Mouse (Mus musculus) limb, embryonic 11.5 days (tissue): ENCODE data around the gene Cd160. TPM values are rescaled to one million over a fixed set of nuclear protein-coding genes. Genes with fewer than 3 reads are reported as not detected.

Experiments
- ATAC-seq: fragments of 200-750 bp; cut with Nextera tagmentation; 2 replicates; pipeline ENCODE4 v1.8.0; 2017; ENCODE audit warnings: low read depth; ENCODE audit not compliant: insufficient number of reproducible peaks, low FRiP score, low TSS enrichment
- DNase-seq: peaks from one replicate; pipeline ENCODE4 v3.0.0-alpha.2; 2015; ENCODE audit warnings: low spot score
- H3K27ac ChIP-seq: fragments of 300-500 bp; sonication (generic); replicated peaks from 2 replicates; pipeline ENCODE4 v1.5.1; 2014; ENCODE audit warnings: low read depth, mild to moderate bottlenecking, low read length
- H3K27me3 ChIP-seq: fragments of 300-500 bp; sonication (generic); 2 replicates; pipeline ENCODE4 v1.6.1; 2014; ENCODE audit warnings: mild to moderate bottlenecking, low read length, mixed read lengths; ENCODE audit not compliant: control insufficient read depth, insufficient read depth
- H3K36me3 ChIP-seq: fragments of 300-500 bp; sonication (generic); 2 replicates; pipeline ENCODE4 v1.6.1; 2014; ENCODE audit warnings: mild to moderate bottlenecking, low read length, moderate library complexity, mixed read lengths; ENCODE audit not compliant: control insufficient read depth, insufficient read depth
- H3K4me1 ChIP-seq: fragments of 300-500 bp; sonication (generic); 2 replicates; pipeline ENCODE4 v1.6.1; 2014; ENCODE audit warnings: low read length, mixed read lengths; ENCODE audit not compliant: control insufficient read depth, insufficient read depth
- H3K4me2 ChIP-seq: fragments of 300-500 bp; sonication (generic); 2 replicates; pipeline ENCODE4 v1.6.1; 2014; ENCODE audit warnings: low read depth, mild to moderate bottlenecking, moderate library complexity; ENCODE audit not compliant: severe bottlenecking
- H3K4me3 ChIP-seq: fragments of 300-500 bp; sonication (generic); 2 replicates; pipeline ENCODE4 v1.5.1; 2014; ENCODE audit warnings: low read depth, low read length
- H3K9ac ChIP-seq: fragments of 300-500 bp; sonication (generic); 2 replicates; pipeline ENCODE4 v1.6.1; 2014; ENCODE audit warnings: mild to moderate bottlenecking, low read length
- H3K9me3 ChIP-seq: fragments of 300-500 bp; sonication (generic); 2 replicates; pipeline ENCODE4 v1.6.1; 2016; ENCODE audit warnings: low read length; ENCODE audit not compliant: control insufficient read depth
- WGBS: fragments of 180-500 bp; shearing (Covaris S2); extraction: QIAGEN DNeasy Blood & Tissue Kit; methylation state at CpG from one replicate; pipeline ENCODE4 v1.1.7; 2014; 5-methylcytosine and 5-hydroxymethylcytosine counted together
- polyA plus RNA-seq: library from polyadenylated mRNA; unstranded; fragments of >200 nt; fragmentation: Nextera tagmentation; extraction: Ambion mirVana; gene quantifications from 2 replicates; pipeline ENCODE4 v1.2.1, GENCODE M21; 2014

Gene Cd160
- polyA plus RNA-seq, 1 experiment from 2014 or later: 0.21 TPM

DNA sequence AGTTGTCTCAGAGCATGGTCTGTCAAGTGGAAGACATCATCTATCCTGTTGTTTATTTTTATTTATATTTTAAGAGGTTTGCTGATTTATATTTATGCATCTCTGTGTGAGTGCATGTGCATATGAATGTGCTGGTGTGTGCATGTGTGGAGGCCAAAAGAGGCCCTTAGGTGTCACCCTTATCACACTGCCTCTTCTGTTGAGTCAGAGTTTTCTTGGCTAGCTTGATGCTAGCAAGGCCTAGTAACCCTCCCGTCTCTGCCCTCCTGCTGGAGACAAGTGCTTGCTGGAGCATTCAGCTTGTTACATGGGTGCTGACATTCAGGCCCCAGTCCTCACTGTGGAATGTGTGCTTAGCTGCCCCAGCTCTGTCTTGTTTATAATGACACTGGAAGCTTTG, 56.2 kb downstream of the Cd160 start:
- Histone ChIP-seq H3K4me2 (no peak overlapping the region), H3K9ac (no peak overlapping the region), H3K4me3 (no peak overlapping the region), H3K27ac (no peak overlapping the region), H3K36me3 (no peaks in the 10 kb centered on the region; the same call in 1 of the 2 replicates), H3K27me3 (no peaks in the 10 kb centered on the region), H3K4me1 (no peaks in the 10 kb centered on the region), H3K9me3 (no peaks in the 10 kb centered on the region)
- DNase-seq (no peak), ATAC-seq (no peak)
- WGBS: 70% methylated on average over 1 of the region's 1 CpGs

DNA sequence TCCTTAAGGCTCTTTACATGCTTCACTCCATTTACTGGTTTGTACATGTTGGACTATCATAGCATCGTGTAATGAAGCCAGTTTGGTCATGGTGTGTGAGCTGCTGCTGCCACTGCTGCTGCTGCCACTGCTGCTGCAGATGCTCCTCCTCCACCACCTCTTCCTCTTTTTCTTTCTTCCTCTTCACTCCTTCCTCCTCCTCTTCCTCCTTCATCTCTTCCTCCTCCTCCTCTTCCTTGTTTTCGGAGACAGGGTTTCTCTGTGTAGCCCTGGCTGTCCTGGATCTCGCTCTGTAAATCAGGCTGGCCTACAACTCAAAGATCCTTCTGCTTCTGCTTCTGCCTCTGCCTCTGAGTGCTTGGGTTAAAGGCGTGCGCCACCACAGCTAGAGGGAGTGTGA, 59.2 kb downstream of the Cd160 start:
- H3K9ac ChIP-seq: no peak overlapping the region
- no peaks in the 10 kb centered on the region for H3K36me3 ChIP-seq
- DNase-seq (no peak), ATAC-seq (no peak)
- no peak overlapping the region for H3K4me2 ChIP-seq
- H3K27ac ChIP-seq: no peak overlapping the region
- no peak overlapping the region for H3K4me3 ChIP-seq
- H3K4me1 ChIP-seq: no peaks in the 10 kb centered on the region
- 90% methylated on average over 5 of the region's 5 CpGs for WGBS
- no peaks in the 10 kb centered on the region for H3K27me3 ChIP-seq
- H3K9me3 ChIP-seq: no peaks in the 10 kb centered on the region

- no peaks in the 10 kb centered on the region for H3K4me1 ChIP-seq
- WGBS: 93% methylated on average over 1 of the region's 1 CpGs
- no peak overlapping the region for H3K9ac ChIP-seq
- no peak overlapping the region for H3K27ac ChIP-seq
- no peaks in the 10 kb centered on the region for H3K27me3 ChIP-seq
- H3K36me3 ChIP-seq: no peaks in the 10 kb centered on the region
- H3K9me3 ChIP-seq: no peaks in the 10 kb centered on the region
- no peak for ATAC-seq
- no peak overlapping the region for H3K4me2 ChIP-seq
- no peak for DNase-seq
- H3K4me3 ChIP-seq: no peak overlapping the region
Observed at GRCm38 (mm10) chr3:96764528-96764927, 64.6 kb downstream of the Cd160 start.

- H3K27ac ChIP-seq: no peak overlapping the region
- ATAC-seq: no peak
Observed at GRCm38 (mm10) chr3:96759695-96760094, 69.5 kb downstream of the Cd160 start.

GRCm38 (mm10) chr3:96757691-96758090, 71.5 kb downstream of the Cd160 start:
- H3K27ac ChIP-seq: no peak overlapping the region
- H3K9ac ChIP-seq: no peak overlapping the region
- H3K9me3 ChIP-seq: no peaks in the 10 kb centered on the region
- 80% methylated on average over 7 of the region's 7 CpGs for WGBS
- DNase-seq (no peak), ATAC-seq (no peak)
- H3K4me3 ChIP-seq: no peak overlapping the region
- no peaks in the 10 kb centered on the region for H3K4me1 ChIP-seq
- H3K27me3 ChIP-seq: no peaks in the 10 kb centered on the region
- no peaks in the 10 kb centered on the region for H3K36me3 ChIP-seq
- H3K4me2 ChIP-seq: no peak overlapping the region

More at GRCm38 (mm10) chr3:96759695-96760094, 69.5 kb downstream of the Cd160 start:
- Histone ChIP-seq H3K27me3 (no peaks in the 10 kb centered on the region), H3K9ac (no peak overlapping the region), H3K4me2 (no peak overlapping the region), H3K9me3 (no peaks in the 10 kb centered on the region), H3K4me1 (no peaks in the 10 kb centered on the region), H3K36me3 (no peaks in the 10 kb centered on the region), H3K4me3 (no peak overlapping the region)
- 95% methylated on average over 4 of the region's 4 CpGs for WGBS
- no peak for DNase-seq

GRCm38 (mm10) chr3:96755935-96756334, 73.2 kb downstream of the Cd160 start:
- DNase-seq (no peak), ATAC-seq (no peak)
- no peaks in the 10 kb centered on the region for H3K27me3 ChIP-seq
- no peaks in the 10 kb centered on the region for H3K36me3 ChIP-seq
- H3K4me2 ChIP-seq: no peak overlapping the region
- no peak overlapping the region for H3K27ac ChIP-seq
- 90% methylated on average over 1 of the region's 1 CpGs for WGBS
- no peak overlapping the region for H3K9ac ChIP-seq
- H3K9me3 ChIP-seq: no peaks in the 10 kb centered on the region
- H3K4me1 ChIP-seq: no peaks in the 10 kb centered on the region
- H3K4me3 ChIP-seq: no peak overlapping the region

Other genes starting within 250 kb of the Cd160 start
- gene Polr3gl, start 235.2 kb downstream of the Cd160 start, polyA plus RNA-seq: 18.8 and 22.8 TPM in 2 replicates
- gene Ankrd34a, start 232.7 kb downstream of the Cd160 start, polyA plus RNA-seq: 1.5 and 1.7 TPM in 2 replicates
- gene Lix1l, start 228.2 kb downstream of the Cd160 start, polyA plus RNA-seq: 5.7 and 6.4 TPM in 2 replicates
- 240 and 241 TPM in 2 replicates for gene Rbm8a, start 199.4 kb downstream of the Cd160 start, polyA plus RNA-seq
- 48.4 and 49.2 TPM in 2 replicates for gene Pex11b, start 194.0 kb downstream of the Cd160 start, polyA plus RNA-seq
- gene Gm42957, start 193.9 kb downstream of the Cd160 start, polyA plus RNA-seq: 0.11 and 0.34 TPM in 2 replicates
- 0.92 and 0.96 TPM in 2 replicates for gene Itga10, start 183.8 kb downstream of the Cd160 start, polyA plus RNA-seq
- gene Ankrd35, start 159.2 kb downstream of the Cd160 start, polyA plus RNA-seq: 0.31 and 0.45 TPM in 2 replicates
- 41.4 and 42.8 TPM in 2 replicates for gene Pias3, start 133.0 kb downstream of the Cd160 start, polyA plus RNA-seq
- gene Nudt17, start 120.8 kb downstream of the Cd160 start, polyA plus RNA-seq: 8.9 and 10.8 TPM in 2 replicates
- gene Polr3c, start 101.7 kb downstream of the Cd160 start, polyA plus RNA-seq: 38.1 and 42.8 TPM in 2 replicates
- 70.0 and 70.7 TPM in 2 replicates for gene Rnf115, start 101.7 kb downstream of the Cd160 start, polyA plus RNA-seq
- gene Pdzk1, start 67 bp downstream of the Cd160 start, polyA plus RNA-seq: not detected in 2 replicates
- 3.7 and 4.8 TPM in 2 replicates for gene Gja5, start 75.3 kb upstream of the Cd160 start, polyA plus RNA-seq
- 37.0 and 40.7 TPM in 2 replicates for gene Gpr89, start 76.0 kb upstream of the Cd160 start, polyA plus RNA-seq
- not detected in 2 replicates for gene Gja8, start 96.7 kb upstream of the Cd160 start, polyA plus RNA-seq